Mouse (Mus musculus) bone marrow, adult 2 months (tissue): ENCODE measurements around the gene Tspyl3.

Experiments used
- CTCF ChIP-seq: fragments of 200-500 bp; IDR thresholded peaks from 2 replicates; pipeline ENCODE4 v1.5.1; 2011; ENCODE audit warnings: low read length, control low read depth; ENCODE audit not compliant: control insufficient read depth, insufficient read depth
- POLR2A ChIP-seq: fragments of 200-500 bp; IDR thresholded peaks from 2 replicates; pipeline ENCODE4 v1.6.1; 2011; ENCODE audit warnings: low read depth, mild to moderate bottlenecking, control low read depth, low read length, borderline replicate concordance; ENCODE audit not compliant: control insufficient read depth

DNA sequence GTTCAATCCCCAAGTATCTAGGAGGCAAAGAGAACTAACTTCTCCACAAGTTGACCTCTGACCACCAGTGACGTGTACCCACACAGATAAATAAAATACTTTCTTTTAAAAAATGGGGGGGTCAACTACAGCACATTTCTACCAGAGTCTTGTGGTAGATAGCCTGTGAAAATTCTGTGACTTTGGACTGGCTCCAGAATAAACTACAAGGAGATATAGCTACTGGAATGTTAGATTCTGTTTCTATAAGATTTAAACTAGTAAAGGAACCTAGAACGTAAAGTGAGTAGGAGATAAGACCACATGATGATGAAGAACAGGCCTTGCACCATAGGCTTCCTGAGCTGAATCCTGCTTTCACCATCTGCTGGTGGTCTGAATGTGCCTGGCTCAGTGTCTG, 37.4 kb downstream of the Tspyl3 start:
- TF ChIP-seq CTCF (no peak), POLR2A (no peak)
